Mouse (Mus musculus): ENCODE results near the gene Hnf4a.

DNA sequence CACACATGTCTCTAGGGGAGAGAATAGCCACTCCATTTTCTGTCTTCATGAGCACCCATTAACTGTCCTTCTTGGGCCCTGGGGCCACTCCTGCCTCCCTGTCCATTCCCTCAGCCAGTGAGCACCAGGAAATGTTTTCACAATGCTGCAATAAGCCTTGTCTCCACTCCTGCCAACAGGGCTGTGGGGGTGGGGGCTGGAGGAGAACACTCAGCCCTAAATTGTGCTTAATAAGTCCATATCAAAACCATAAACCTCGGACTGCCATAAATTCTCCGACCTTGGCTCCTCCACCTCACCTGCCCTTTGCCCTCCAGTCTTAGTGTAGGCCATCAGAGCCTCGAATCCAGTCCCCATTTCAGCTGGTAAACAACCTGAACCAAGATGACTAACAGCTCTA lies 67.7 kb downstream of the Hnf4a start:
- TF ChIP-seq POLR2A (IDR thresholded peaks at IDR 0.05; ENCODE audit: insufficient read depth, low read length) (no peak), CTCF (IDR thresholded peaks at IDR 0.05; ENCODE audit: low read depth, low read length) (no peak), EP300 (IDR thresholded peaks at IDR 0.05; ENCODE audit: insufficient read depth, low read depth, low read length) (no peak)

Measured in ES-Bruce4 (cell line).